Mouse (Mus musculus) embryonic facial prominence, embryonic 11.5 days (tissue): ENCODE results near the gene Pls1. TPM values are rescaled to one million over a fixed set of nuclear protein-coding genes. Genes with fewer than 3 reads are reported as not detected.

Experiments used
- ATAC-seq: fragments of 200-750 bp; cut with Nextera tagmentation; replicated peaks from 2 replicates; pipeline ENCODE4 v1.8.0; 2017; ENCODE audit warnings: low read depth; ENCODE audit not compliant: insufficient number of reproducible peaks, low FRiP score, low TSS enrichment
- DNase-seq: peaks from one replicate; pipeline ENCODE4 v3.0.0-alpha.2; 2015; ENCODE audit warnings: low spot score
- H3K27ac ChIP-seq: fragments of 300-500 bp; sonication (generic); replicated peaks from 2 replicates; pipeline ENCODE4 v1.5.1; 2014; ENCODE audit warnings: mild to moderate bottlenecking, low read depth, low read length, control low read depth
- H3K27me3 ChIP-seq: fragments of 300-500 bp; sonication (generic); 2 replicates; pipeline ENCODE4 v1.6.1; 2014; ENCODE audit warnings: mild to moderate bottlenecking, low read length, moderate library complexity, mixed read lengths; ENCODE audit not compliant: control insufficient read depth, insufficient read depth
- H3K36me3 ChIP-seq: fragments of 300-500 bp; sonication (generic); replicated peaks from 2 replicates; pipeline ENCODE4 v1.6.1; 2014; ENCODE audit warnings: low read depth, mild to moderate bottlenecking, low read length, moderate library complexity, mixed read lengths; ENCODE audit not compliant: control insufficient read depth, insufficient read depth
- H3K4me1 ChIP-seq: fragments of 300-500 bp; sonication (generic); 2 replicates; pipeline ENCODE4 v1.6.1; 2014; ENCODE audit warnings: low read length, mixed read lengths; ENCODE audit not compliant: control insufficient read depth, insufficient read depth
- H3K4me2 ChIP-seq: fragments of 300-500 bp; sonication (generic); 2 replicates; pipeline ENCODE4 v1.6.1; 2014; ENCODE audit warnings: low read depth, mild to moderate bottlenecking, control low read depth, low read length, moderate library complexity
- H3K4me3 ChIP-seq: fragments of 300-500 bp; sonication (generic); 2 replicates; pipeline ENCODE4 v1.5.1; 2014; ENCODE audit warnings: low read depth, low read length, control low read depth
- H3K9ac ChIP-seq: fragments of 300-500 bp; sonication (generic); replicated peaks from 2 replicates; pipeline ENCODE4 v1.6.1; 2014; ENCODE audit warnings: mild to moderate bottlenecking, control low read depth, low read length
- H3K9me3 ChIP-seq: fragments of 300-500 bp; sonication (generic); replicated peaks from 2 replicates; pipeline ENCODE4 v1.6.1; 2016; ENCODE audit warnings: mild to moderate bottlenecking, low read length, inconsistent platforms, mixed read lengths; ENCODE audit not compliant: control insufficient read depth
- WGBS: fragments of 180-500 bp; shearing (Covaris S2); extraction: QIAGEN DNeasy Blood & Tissue Kit; methylation state at CpG from one replicate; pipeline ENCODE4 v1.1.7; 2014; 5-methylcytosine and 5-hydroxymethylcytosine counted together
- polyA plus RNA-seq: library from polyadenylated mRNA; unstranded; fragments of >200 nt; fragmentation: Nextera tagmentation; extraction: Ambion mirVana; gene quantifications from 2 replicates; pipeline ENCODE4 v1.2.1, GENCODE M21; 2014

Pls1 gene
- polyA plus RNA-seq, 1 experiment from 2014 or later: 8.6 TPM

GRCm38 (mm10) chr9:95771671-95772070, 73.4 kb downstream of the Pls1 start:
- no peak overlapping the region for H3K9ac ChIP-seq
- 82% methylated on average over 2 of the region's 2 CpGs for WGBS
- H3K36me3 ChIP-seq: no peaks in the 10 kb centered on the region
- no peak overlapping the region for H3K4me3 ChIP-seq
- H3K9me3 ChIP-seq: no peaks in the 10 kb centered on the region
- H3K27ac ChIP-seq: no peak overlapping the region
- no peaks in the 10 kb centered on the region for H3K27me3 ChIP-seq
- no peaks in the 10 kb centered on the region for H3K4me1 ChIP-seq
- DNase-seq (no peak), ATAC-seq (no peak)
- no peak overlapping the region for H3K4me2 ChIP-seq

DNA sequence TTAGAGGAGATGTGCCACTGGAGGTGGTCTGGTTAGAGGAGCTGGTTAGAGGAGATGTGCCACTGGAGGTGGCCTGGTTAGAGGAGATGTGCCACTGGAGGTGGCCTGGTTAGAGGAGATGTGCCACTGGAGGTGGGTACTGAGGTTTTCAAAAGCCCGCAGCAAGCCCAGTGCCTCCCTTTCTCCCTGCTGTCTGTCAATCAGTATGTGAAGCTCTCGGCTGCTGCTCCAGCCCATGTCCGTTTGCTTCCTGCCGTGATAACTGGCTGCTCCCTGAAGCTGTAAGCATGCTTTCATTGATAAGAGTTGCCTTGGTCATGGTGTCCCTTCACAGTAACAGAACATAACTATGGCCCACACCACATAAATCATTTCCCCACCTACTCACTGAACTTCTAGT, 81.9 kb downstream of the Pls1 start:
- no peak overlapping the region for H3K4me2 ChIP-seq
- no peaks in the 10 kb centered on the region for H3K27me3 ChIP-seq
- H3K4me3 ChIP-seq: no peak overlapping the region
- no peak for ATAC-seq
- H3K27ac ChIP-seq: no peak overlapping the region
- WGBS: 86% methylated on average over 4 of the region's 4 CpGs
- no peaks in the 10 kb centered on the region for H3K4me1 ChIP-seq
- no peaks in the 10 kb centered on the region for H3K36me3 ChIP-seq
- H3K9me3 ChIP-seq: no peaks in the 10 kb centered on the region
- H3K9ac ChIP-seq: no peak overlapping the region
- DNase-seq: no peak

GRCm38 (mm10) chr9:95762228-95762627, 82.9 kb downstream of the Pls1 start:
- DNase-seq (no peak), ATAC-seq (no peak)
- Histone ChIP-seq H3K27ac (no peak overlapping the region), H3K27me3 (no peaks in the 10 kb centered on the region), H3K36me3 (no peaks in the 10 kb centered on the region), H3K4me3 (no peak overlapping the region), H3K4me2 (no peak overlapping the region), H3K4me1 (no peaks in the 10 kb centered on the region), H3K9ac (no peak overlapping the region), H3K9me3 (no peaks in the 10 kb centered on the region)
- 85% methylated on average over 3 of the region's 3 CpGs for WGBS

DNA sequence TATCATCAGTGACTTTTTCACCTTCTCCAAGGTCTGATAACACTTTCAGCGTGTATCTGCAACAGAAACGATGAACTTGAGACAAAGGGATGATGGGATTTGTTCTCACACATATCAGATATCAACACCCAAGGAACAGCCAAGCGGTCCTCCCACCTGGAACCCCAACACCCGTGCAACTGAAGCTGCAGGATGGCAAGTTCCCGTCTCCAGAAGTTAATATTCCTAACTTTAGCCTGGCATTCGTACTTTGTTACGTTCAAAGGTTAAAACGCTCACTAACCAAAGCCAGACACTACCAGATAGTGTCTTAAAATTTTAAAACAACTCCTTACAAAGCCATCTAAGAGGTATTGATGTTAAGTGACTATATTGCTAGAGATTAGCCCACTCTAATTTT, 83.7 kb downstream of the Pls1 start:
- Histone ChIP-seq H3K4me2 (no peak overlapping the region), H3K4me3 (no peak overlapping the region), H3K9ac (no peak overlapping the region), H3K9me3 (no peaks in the 10 kb centered on the region), H3K36me3 (no peaks in the 10 kb centered on the region), H3K27ac (no peak overlapping the region), H3K4me1 (no peaks in the 10 kb centered on the region), H3K27me3 (no peaks in the 10 kb centered on the region)
- DNase-seq: no peak
- 83% methylated on average over 8 of the region's 8 CpGs for WGBS
- ATAC-seq: no peak

GRCm38 (mm10) chr9:95750746-95751145, 94.4 kb downstream of the Pls1 start:
- H3K27me3 ChIP-seq: peaks cover 7% of the 10 kb centered on the region; the same call in 1 of the 2 replicates

GRCm38 (mm10) chr9:95750037-95750511, 95.0 kb downstream of the Pls1 start, which contains the start of gene Trpc1:
Trpc1 (minus strand) TSS chr9:95750375.
- Histone ChIP-seq H3K27ac (no peak within 1 kb of the TSS), H3K4me1 (no peaks in the 10 kb centered on the region), H3K4me2 (peak within 1 kb of the TSS; percentile 99), H3K9ac (peak within 1 kb of the TSS; percentile 78), H3K36me3 (no peaks in the 10 kb centered on the region), H3K4me3 (peak within 1 kb of the TSS; percentile 90), H3K9me3 (no peaks in the 10 kb centered on the region), H3K27me3 (peaks cover 7% of the 10 kb centered on the region; the same call in 1 of the 2 replicates)
- DNase-seq: peak; percentile 91
- 1% methylated on average over 39 of the region's 56 CpGs for WGBS
- peak; percentile 96 for ATAC-seq

More at GRCm38 (mm10) chr9:95750746-95751145, 94.4 kb downstream of the Pls1 start:
- Histone ChIP-seq H3K9me3 (no peaks in the 10 kb centered on the region), H3K36me3 (no peaks in the 10 kb centered on the region), H3K4me1 (no peaks in the 10 kb centered on the region), H3K4me3 (peak overlapping the region; percentile 90), H3K27ac (no peak overlapping the region), H3K9ac (no peak overlapping the region), H3K4me2 (no peak overlapping the region)
- no peak for DNase-seq
- 40% methylated on average over 9 of the region's 9 CpGs for WGBS
- ATAC-seq: no peak

DNA sequence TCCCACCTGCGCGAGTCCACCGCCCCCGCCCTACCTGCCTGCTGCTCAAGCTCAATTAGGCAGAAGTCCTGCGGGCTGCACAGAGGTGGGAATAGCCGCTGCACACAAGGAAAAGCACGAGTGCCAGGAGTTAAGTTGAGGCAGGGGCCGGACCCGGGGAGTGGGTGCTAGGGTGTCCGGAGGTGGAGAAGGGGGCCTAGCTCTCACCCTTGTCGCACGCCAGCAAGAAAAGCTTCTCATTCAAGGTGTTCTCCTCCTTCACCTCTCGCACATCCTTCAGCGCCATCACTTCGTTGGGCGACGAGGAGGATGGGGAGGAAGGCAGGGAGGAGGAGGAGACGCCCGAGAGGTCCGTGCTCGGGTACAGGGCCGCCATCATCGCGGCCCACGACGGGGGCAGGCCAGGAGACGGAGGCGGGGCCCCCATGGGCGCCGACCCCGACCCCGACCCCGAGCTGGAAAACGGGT, 95.6 kb downstream of the Pls1 start:
- H3K27ac ChIP-seq: no peak overlapping the region
- peak overlapping the region; percentile 78 for H3K9ac ChIP-seq
- H3K4me2 ChIP-seq: peak overlapping the region; percentile 99
- peak overlapping the region; percentile 90 for H3K4me3 ChIP-seq
- DNase-seq: peak; percentile 13
- H3K27me3 ChIP-seq: peaks cover 7% of the 10 kb centered on the region; the same call in 1 of the 2 replicates
- no peaks in the 10 kb centered on the region for H3K9me3 ChIP-seq
- peak; percentile 72 for ATAC-seq
- WGBS: 1% methylated on average over 29 of the region's 34 CpGs
- H3K4me1 ChIP-seq: no peaks in the 10 kb centered on the region
- no peaks in the 10 kb centered on the region for H3K36me3 ChIP-seq

- Histone ChIP-seq H3K9ac (no peak overlapping the region), H3K27me3 (peaks cover 7% of the 10 kb centered on the region; the same call in 1 of the 2 replicates), H3K4me2 (no peak overlapping the region), H3K27ac (no peak overlapping the region), H3K4me1 (no peaks in the 10 kb centered on the region), H3K9me3 (no peaks in the 10 kb centered on the region), H3K36me3 (no peaks in the 10 kb centered on the region), H3K4me3 (no peak overlapping the region)
- DNase-seq (no peak), ATAC-seq (no peak)
- 79% methylated on average over 5 of the region's 5 CpGs for WGBS
These were observed 97.8 kb downstream of the Pls1 start for GRCm38 (mm10) chr9:95747298-95747697.
